In genomic region chr12:49484070-49484770, GRCm38 (mm10) we compare ENCODE assay signal across 13 mouse cellular contexts.
DNase-seq lines count a peak whose midpoint lies in the region; ATAC-seq and TF ChIP-seq lines count a peak whose summit lies in the region.
"Had no signal": no experiment of that assay in that cellular context is flagged by ENCODE, and none has a peak within 500 bp of the region (broad histone marks: within the 10 kb centered on the region; RNA-seq: fewer than 3 reads in every experiment).

No protein-coding gene starts in this region.

- ATAC-seq in forebrain, postnatal 0 days, result peak; percentile 92
- ATAC-seq in frontal cortex, adult (ENCODE audit: low TSS enrichment), result no peak
- ATAC-seq: inflammation-experienced regulatory T-cells, adult 6 months; liver, embryonic 12.5 days; lung, postnatal 0 days had no signal

- no peak overlapping the region for H3K9ac ChIP-seq in forebrain, postnatal 0 days
- H3K9ac ChIP-seq: liver, embryonic 12.5 days had no signal

- peak overlapping the region; percentile 67 for H3K27ac ChIP-seq in forebrain, postnatal 0 days (ENCODE audit: low read depth, low read length)
- H3K27ac ChIP-seq in midbrain, embryonic 10.5 days (replicated peaks), result no peak overlapping the region
- H3K27ac ChIP-seq: liver, embryonic 12.5 days had no signal

- no peak overlapping the region for H3K4me2 ChIP-seq in forebrain, postnatal 0 days (ENCODE audit: low read depth)
- H3K4me2 ChIP-seq: liver, embryonic 12.5 days had no signal

- no peak for TF ChIP-seq POLR2A in brain, embryonic 14.5 days (IDR thresholded peaks at IDR 0.05; ENCODE audit: borderline replicate concordance, extremely low read depth, insufficient read depth, insufficient read length, poor library complexity, severe bottlenecking)

- 11% methylated on average over 4 of the region's 4 CpGs for WGBS in forebrain, postnatal 0 days
- 50% methylated on average over 4 of the region's 4 CpGs for WGBS in midbrain, embryonic 10.5 days

- no peaks in the 10 kb centered on the region for H3K9me3 ChIP-seq in forebrain, postnatal 0 days (ENCODE audit: low read length)
- no peaks in the 10 kb centered on the region for H3K9me3 ChIP-seq in midbrain, embryonic 10.5 days (replicated peaks)
- H3K9me3 ChIP-seq: liver, embryonic 12.5 days had no signal

- H3K27me3 ChIP-seq in forebrain, postnatal 0 days (ENCODE audit: insufficient read depth, low read length), result no peaks in the 10 kb centered on the region
- no peaks in the 10 kb centered on the region for H3K27me3 ChIP-seq in midbrain, embryonic 10.5 days (ENCODE audit: low read depth, poor library complexity, severe bottlenecking)
- H3K27me3 ChIP-seq: CH12.LX; liver, embryonic 12.5 days had no signal

- DNase-seq in brain, adult 2 months (ENCODE audit: low read depth, low spot score), result peak; percentile 20
- DNase-seq in brain, embryonic 14.5 days (ENCODE audit: low read depth), result peak; percentile 96
- DNase-seq in forebrain, postnatal 0 days, result peak; percentile 82
- DNase-seq in midbrain, embryonic 10.5 days (ENCODE audit: low spot score), result peak; percentile 24
- no peak for DNase-seq in kidney, adult 8-10 months
- DNase-seq in T-cell, adult 2 months (ENCODE audit: low spot score), result no peak
- DNase-seq in adrenal gland, adult 18-20 months (ENCODE audit: low spot score in 2 of 2), result no peak
- DNase-seq: gastrocnemius, postnatal 36 days had no signal

- peaks cover 9% of the 10 kb centered on the region for H3K4me1 ChIP-seq in forebrain, postnatal 0 days (ENCODE audit: insufficient read depth)
- peaks cover 19% of the 10 kb centered on the region for H3K4me1 ChIP-seq in midbrain, embryonic 10.5 days
- H3K4me1 ChIP-seq: liver, embryonic 12.5 days had no signal

- no peak for TF ChIP-seq CTCF in brain, embryonic 14.5 days (IDR thresholded peaks at IDR 0.05; ENCODE audit: borderline replicate concordance, extremely low read depth, insufficient read depth, insufficient read length)
- TF ChIP-seq CTCF in forebrain, postnatal 0 days (IDR thresholded peaks at IDR 0.05; ENCODE audit: low read depth), result no peak

- H3K4me3 ChIP-seq in forebrain, postnatal 0 days (ENCODE audit: low read depth, low read length), result no peak overlapping the region
- no peak overlapping the region for H3K4me3 ChIP-seq in midbrain, embryonic 10.5 days
- H3K4me3 ChIP-seq: liver, embryonic 12.5 days had no signal

- H3K36me3 ChIP-seq in forebrain, postnatal 0 days (ENCODE audit: insufficient read depth), result no peaks in the 10 kb centered on the region
- no peaks in the 10 kb centered on the region for H3K36me3 ChIP-seq in midbrain, embryonic 10.5 days
- H3K36me3 ChIP-seq: liver, embryonic 12.5 days had no signal

Comparison
In these comparisons a context has a peak if more than half of its experiments do, and no peak if none do; other contexts are left out.
1. DNase-seq: peak in brain, adult 2 months (single experiment), brain, embryonic 14.5 days (single experiment), forebrain, postnatal 0 days (single experiment) and midbrain, embryonic 10.5 days (single experiment); none in kidney, adult 8-10 months (0 of 2), T-cell, adult 2 months (single experiment) and adrenal gland, adult 18-20 months (0 of 2).